18 mouse cellular contexts compared by ENCODE assay signal in the genomic region with DNA sequence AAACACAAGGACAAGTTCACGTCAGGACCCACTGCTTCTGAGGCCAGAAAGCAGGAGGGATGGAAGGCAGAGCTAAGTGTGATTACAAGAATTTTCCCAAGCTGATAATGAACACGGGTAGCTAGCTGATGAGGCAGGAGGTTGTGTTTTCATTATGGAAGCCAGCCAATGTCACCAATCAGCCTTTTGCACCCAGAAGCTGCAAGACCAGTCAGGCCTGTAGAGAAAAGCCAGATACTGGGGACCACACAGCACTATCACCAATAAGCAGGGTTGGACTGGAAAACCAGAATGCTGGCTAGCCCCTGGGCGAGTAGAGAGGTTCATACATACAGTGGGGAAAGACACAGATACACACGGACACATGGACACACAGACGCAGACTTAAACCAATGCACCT.
DNase-seq lines count a peak whose midpoint lies in the region; ATAC-seq lines count a peak whose summit lies in the region.
"Had no signal": no experiment of that assay in that cellular context is flagged by ENCODE, and none has a peak within 500 bp of the region (broad histone marks: within the 10 kb centered on the region; RNA-seq: fewer than 3 reads in every experiment).

No protein-coding gene starts in this region.

- no peak overlapping the region for H3K9ac ChIP-seq in heart, embryonic 11.5 days (ENCODE audit: low read depth, low read length)
- H3K9ac ChIP-seq in kidney, embryonic 16.5 days (replicated peaks; ENCODE audit: low read length), result no peak overlapping the region
- no peak overlapping the region for H3K9ac ChIP-seq in kidney, embryonic 15.5 days
- H3K9ac ChIP-seq: embryonic facial prominence, embryonic 15.5 days; hindbrain, embryonic 13.5 days; limb, embryonic 15.5 days; neural tube, embryonic 12.5 days had no signal

- DNase-seq in heart, adult 9 months (ENCODE audit: low spot score in 2 of 2), result no peak
- DNase-seq in urinary bladder, postnatal 36 days (ENCODE audit: low spot score in 2 of 2), result peak; percentile 49 to 52
- no peak for DNase-seq in urinary bladder, adult 2 months (ENCODE audit: low spot score)
- no peak for DNase-seq in left cerebral cortex, postnatal 25 days (ENCODE audit: low spot score in 2 of 2)
- no peak for DNase-seq in left cerebral cortex, adult 9 months (ENCODE audit: low spot score in 2 of 2)
- DNase-seq: cerebellum, postnatal 10 days; embryo, embryonic 11 days; gastrocnemius, postnatal 14 days had no signal

- H3K4me3 ChIP-seq in heart, embryonic 11.5 days (ENCODE audit: low read depth, low read length), result no peak overlapping the region
- no peak overlapping the region for H3K4me3 ChIP-seq in kidney, embryonic 16.5 days (ENCODE audit: low read length)
- H3K4me3 ChIP-seq in kidney, embryonic 15.5 days (replicated peaks), result no peak overlapping the region
- H3K4me3 ChIP-seq: embryonic facial prominence, embryonic 15.5 days; forebrain, embryonic 10.5 days; hindbrain, embryonic 13.5 days; limb, embryonic 15.5 days; neural tube, embryonic 12.5 days had no signal

- no peaks in the 10 kb centered on the region for H3K9me3 ChIP-seq in heart, embryonic 11.5 days (replicated peaks; ENCODE audit: control insufficient read depth, low read length)
- no peaks in the 10 kb centered on the region for H3K9me3 ChIP-seq in kidney, embryonic 16.5 days (ENCODE audit: low read length)
- H3K9me3 ChIP-seq in kidney, embryonic 15.5 days (replicated peaks), result no peaks in the 10 kb centered on the region
- H3K9me3 ChIP-seq: embryonic facial prominence, embryonic 15.5 days; forebrain, embryonic 10.5 days; hindbrain, embryonic 13.5 days; limb, embryonic 15.5 days; neural tube, embryonic 12.5 days had no signal

- H3K27ac ChIP-seq in heart, embryonic 11.5 days (ENCODE audit: low read depth, low read length), result no peak overlapping the region
- H3K27ac ChIP-seq in kidney, embryonic 16.5 days (ENCODE audit: low read length), result peak overlapping the region; percentile 39; the same call in 1 of the 2 replicates
- no peak overlapping the region for H3K27ac ChIP-seq in kidney, embryonic 15.5 days
- H3K27ac ChIP-seq: embryonic facial prominence, embryonic 15.5 days; forebrain, embryonic 10.5 days; hindbrain, embryonic 13.5 days; limb, embryonic 15.5 days; neural tube, embryonic 12.5 days had no signal

- 0 out of 2 replicates have a peak, but pooled peaks have one; percentile 32 for ATAC-seq in heart, embryonic 11.5 days (replicated peaks; ENCODE audit: insufficient number of reproducible peaks, low FRiP score, low TSS enrichment)
- no peak for ATAC-seq in kidney, embryonic 16.5 days (ENCODE audit: low FRiP score, low TSS enrichment)
- no peak for ATAC-seq in kidney, embryonic 15.5 days (replicated peaks; ENCODE audit: low FRiP score)
- ATAC-seq: CD4-positive, CD25-positive, alpha-beta regulatory T cell, adult 4 months; intestine, postnatal 0 days had no signal

- no peaks in the 10 kb centered on the region for H3K36me3 ChIP-seq in heart, embryonic 11.5 days (ENCODE audit: control insufficient read depth, insufficient read depth, low read length)
- H3K36me3 ChIP-seq in kidney, embryonic 16.5 days (ENCODE audit: insufficient read depth, low read length), result peaks cover 14% of the 10 kb centered on the region; the same call in 1 of the 2 replicates
- H3K36me3 ChIP-seq in kidney, embryonic 15.5 days, result peaks cover 23% of the 10 kb centered on the region
- H3K36me3 ChIP-seq: hindbrain, embryonic 13.5 days; neural tube, embryonic 12.5 days had no signal

- H3K27me3 ChIP-seq in heart, embryonic 11.5 days (ENCODE audit: control insufficient read depth, insufficient read depth, low read length), result no peaks in the 10 kb centered on the region
- no peaks in the 10 kb centered on the region for H3K27me3 ChIP-seq in kidney, embryonic 16.5 days (ENCODE audit: insufficient read depth, low read length)
- no peaks in the 10 kb centered on the region for H3K27me3 ChIP-seq in kidney, embryonic 15.5 days
- H3K27me3 ChIP-seq: embryonic facial prominence, embryonic 15.5 days; hindbrain, embryonic 13.5 days; limb, embryonic 15.5 days; neural tube, embryonic 12.5 days had no signal

- intact Hi-C loops in left cerebral cortex, postnatal 25 days (cut with DNase I), result no loop called here

- H3K4me2 ChIP-seq in heart, embryonic 11.5 days, result no peak overlapping the region
- no peak overlapping the region for H3K4me2 ChIP-seq in kidney, embryonic 16.5 days (replicated peaks; ENCODE audit: low read depth, low read length)
- no peak overlapping the region for H3K4me2 ChIP-seq in kidney, embryonic 15.5 days
- H3K4me2 ChIP-seq: embryonic facial prominence, embryonic 15.5 days; hindbrain, embryonic 13.5 days; limb, embryonic 15.5 days; neural tube, embryonic 12.5 days had no signal

- peaks cover 10% of the 10 kb centered on the region for H3K4me1 ChIP-seq in heart, embryonic 11.5 days (ENCODE audit: control insufficient read depth, insufficient read depth, low read length)
- H3K4me1 ChIP-seq in kidney, embryonic 16.5 days (ENCODE audit: insufficient read depth, low read length), result peaks cover 24% of the 10 kb centered on the region
- peaks cover 26% of the 10 kb centered on the region for H3K4me1 ChIP-seq in kidney, embryonic 15.5 days
- H3K4me1 ChIP-seq: neural tube, embryonic 12.5 days had no signal

- 53% methylated on average over 5 of the region's 5 CpGs for WGBS in heart, embryonic 11.5 days (ENCODE audit: insufficient replicate concordance)
- WGBS in kidney, embryonic 16.5 days, result 80% methylated on average over 5 of the region's 5 CpGs
- WGBS in kidney, embryonic 15.5 days, result 79% methylated on average over 5 of the region's 5 CpGs

Comparison
In these comparisons a context has a peak if more than half of its experiments do, and no peak if none do; other contexts are left out.
1. DNase-seq: peak in urinary bladder, postnatal 36 days (2 of 2); none in heart, adult 9 months (0 of 2), urinary bladder, adult 2 months (single experiment), left cerebral cortex, postnatal 25 days (0 of 2) and left cerebral cortex, adult 9 months (0 of 2).